Mouse (Mus musculus) inflammation-experienced regulatory T-cells (primary cell): ENCODE measurements around the gene Olfr1260. TPM values are rescaled to one million over a fixed set of nuclear protein-coding genes. Genes with fewer than 3 reads are reported as not detected.

ENCODE experiments used
- polyA plus RNA-seq, 2 experiments: library from polyadenylated mRNA; unstranded; fragments of 100-300 nt; shearing (Covaris generic); gene quantifications; one replicate each; pipeline ENCODE4 v1.2.1; 2017

Olfr1260 gene
- polyA plus RNA-seq, result not detected

GRCm38 (mm10) chr2:89974184-89974583 is at the start of gene Olfr1260:
Gene Olfr1260, plus strand, starts transcription at chr2:89974340.

GRCm38 (mm10) chr2:89927009-89927408 is 47.1 kb upstream of the Olfr1260 start, which contains the start of gene Olfr1258:
Gene Olfr1258, plus strand, starts transcription at chr2:89927309.

GRCm38 (mm10) chr2:89948564-89948963 is 25.6 kb upstream of the Olfr1260 start, which contains the start of gene Olfr1259:
Gene Olfr1259, minus strand, starts transcription at chr2:89948664.

GRCm38 (mm10) chr2:89990921-89991320 is 16.8 kb downstream of the Olfr1260 start, which contains the start of gene Olfr1261:
Gene Olfr1261, plus strand, starts transcription at chr2:89991221.

GRCm38 (mm10) chr2:89999845-90000244 is 25.7 kb downstream of the Olfr1260 start, which contains the start of gene Olfr1262:
Gene Olfr1262, plus strand, starts transcription at chr2:90000145.

GRCm38 (mm10) chr2:90011831-90012230 is 37.7 kb downstream of the Olfr1260 start, which contains the start of gene Olfr1263:
Gene Olfr1263, plus strand, starts transcription at chr2:90012131.

GRCm38 (mm10) chr2:90025477-90025876 is 51.3 kb downstream of the Olfr1260 start, which contains the start of gene Olfr1264:
Gene Olfr1264, minus strand, starts transcription at chr2:90025577.

Other genes starting within 250 kb of the Olfr1260 start
- gene Olfr1252, start 249.3 kb upstream of the Olfr1260 start, polyA plus RNA-seq, result not detected
- gene Olfr1253, start 217.2 kb upstream of the Olfr1260 start, polyA plus RNA-seq, result not detected
- gene Olfr1254, start 180.7 kb upstream of the Olfr1260 start, polyA plus RNA-seq, result not detected
- not detected for gene Olfr1255, start 162.3 kb upstream of the Olfr1260 start, polyA plus RNA-seq
- not detected for gene Olfr1256, start 132.8 kb upstream of the Olfr1260 start, polyA plus RNA-seq
- under 1 TPM in 1 of 2 experiments, not detected in 1; 0.67 TPM for gene Olfr48, start 126.1 kb upstream of the Olfr1260 start, polyA plus RNA-seq
- gene Olfr1257, start 95.9 kb upstream of the Olfr1260 start, polyA plus RNA-seq, result not detected
- gene Olfr1258, start 47.0 kb upstream of the Olfr1260 start, polyA plus RNA-seq, result under 1 TPM in 1 of 2 experiments, not detected in 1; 0.37 TPM
- under 1 TPM in 1 of 2 experiments, not detected in 1; 0.08 TPM for gene Olfr1259, start 25.7 kb upstream of the Olfr1260 start, polyA plus RNA-seq
- under 1 TPM in 1 of 2 experiments, not detected in 1; 0.38 TPM for gene Olfr1261, start 16.9 kb downstream of the Olfr1260 start, polyA plus RNA-seq
- not detected for gene Olfr1262, start 25.8 kb downstream of the Olfr1260 start, polyA plus RNA-seq
- under 1 TPM; 0.07 to 0.34 TPM for gene Olfr1263, start 37.8 kb downstream of the Olfr1260 start, polyA plus RNA-seq
- under 1 TPM; 0.04 to 0.38 TPM for gene Olfr1264, start 51.2 kb downstream of the Olfr1260 start, polyA plus RNA-seq
- gene Olfr1265, start 61.0 kb downstream of the Olfr1260 start, polyA plus RNA-seq, result under 1 TPM; 0.07 to 0.23 TPM
- not detected for gene Olfr140, start 89.3 kb downstream of the Olfr1260 start, polyA plus RNA-seq
- 1 to 10 TPM in 1 of 2 experiments, under 1 TPM in 1; 0.34 to 4.4 TPM for gene Olfr1269, start 147.1 kb downstream of the Olfr1260 start, polyA plus RNA-seq
- gene Olfr32, start 168.0 kb downstream of the Olfr1260 start, polyA plus RNA-seq, result not detected
- gene Olfr1270, start 178.8 kb downstream of the Olfr1260 start, polyA plus RNA-seq, result under 1 TPM; 0.10 to 0.27 TPM